Mouse (Mus musculus) 416B (cell line): Measurements from ENCODE around the gene Dcakd.
A peak's percentile ranks its signal among the peaks of the same experiment; 100 is the strongest.

ENCODE experiments used
- DNase-seq: peaks from one replicate; pipeline ENCODE4 v3.0.0; 2011; ENCODE audit warnings: low read depth

Dcakd gene

DNA sequence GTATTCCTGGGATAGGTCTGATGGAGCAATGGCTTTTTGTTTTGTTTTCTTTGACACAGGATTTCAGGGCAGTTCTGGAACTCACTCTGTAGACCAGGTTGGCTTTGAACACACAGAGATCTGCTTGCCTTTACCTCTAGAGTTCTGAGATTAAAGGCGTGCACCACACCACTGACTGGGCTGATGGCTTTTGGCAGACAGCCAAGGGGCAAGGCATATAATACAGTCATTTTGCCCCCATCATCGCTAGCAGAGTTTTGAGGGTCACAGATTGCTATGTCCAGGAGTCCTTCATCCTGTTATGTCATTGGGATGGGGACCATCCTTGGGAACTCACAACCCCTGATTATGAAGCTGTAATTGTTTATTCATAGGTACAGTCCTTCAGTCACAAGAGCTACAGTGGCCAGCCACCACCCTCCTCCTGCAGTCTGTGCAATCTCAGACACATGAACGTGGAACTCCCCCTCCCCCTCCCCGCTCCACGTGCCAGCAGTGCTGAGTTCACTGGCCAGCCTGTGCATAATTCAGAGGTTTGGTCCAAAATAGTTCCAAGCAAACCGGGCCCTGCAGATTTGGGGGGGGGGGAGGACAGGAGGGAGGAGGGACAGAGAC is 50.0 kb downstream of the Dcakd start:
- peak; percentile 9 for DNase-seq

DNA sequence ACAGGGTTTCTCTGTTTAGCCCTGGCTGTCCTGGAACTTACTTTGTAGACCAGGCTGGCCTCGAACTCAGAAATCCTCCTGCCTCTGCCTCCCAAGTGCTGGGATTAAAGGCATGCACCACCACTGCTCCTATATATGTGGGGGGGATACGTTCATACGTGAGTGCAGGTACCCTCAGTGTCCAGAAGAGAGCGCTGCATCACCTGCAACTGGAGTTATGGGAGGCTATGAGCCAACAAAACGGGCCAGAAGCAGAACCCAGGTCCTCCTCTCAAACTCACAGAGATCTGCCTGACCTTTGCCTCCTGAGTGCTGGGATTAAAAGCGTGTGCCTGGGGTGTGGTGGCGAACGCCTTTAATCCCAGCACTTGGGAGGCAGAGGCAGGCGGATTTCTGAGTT is 52.2 kb downstream of the Dcakd start:
- DNase-seq = peak; percentile 46

DNA sequence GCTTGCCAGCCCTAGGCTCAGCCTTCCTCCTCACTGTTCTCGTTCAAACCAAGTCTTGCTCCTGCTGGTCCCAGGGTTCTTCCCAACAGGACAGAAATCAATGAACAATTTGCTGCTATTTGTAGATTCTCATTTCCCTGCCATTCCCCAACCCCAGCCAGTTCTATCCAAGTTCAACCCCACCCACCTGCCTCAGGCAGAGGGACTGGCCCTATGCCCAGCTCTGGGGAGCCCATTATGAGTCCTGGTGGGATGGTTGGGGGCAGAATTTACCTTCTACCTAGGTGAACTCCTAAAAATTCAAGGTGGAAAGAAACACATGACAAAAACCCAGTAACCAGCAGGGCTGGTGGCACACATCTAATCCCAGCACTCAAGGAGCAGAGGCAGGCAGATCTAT is 55.8 kb downstream of the Dcakd start:
- DNase-seq = no peak

DNA sequence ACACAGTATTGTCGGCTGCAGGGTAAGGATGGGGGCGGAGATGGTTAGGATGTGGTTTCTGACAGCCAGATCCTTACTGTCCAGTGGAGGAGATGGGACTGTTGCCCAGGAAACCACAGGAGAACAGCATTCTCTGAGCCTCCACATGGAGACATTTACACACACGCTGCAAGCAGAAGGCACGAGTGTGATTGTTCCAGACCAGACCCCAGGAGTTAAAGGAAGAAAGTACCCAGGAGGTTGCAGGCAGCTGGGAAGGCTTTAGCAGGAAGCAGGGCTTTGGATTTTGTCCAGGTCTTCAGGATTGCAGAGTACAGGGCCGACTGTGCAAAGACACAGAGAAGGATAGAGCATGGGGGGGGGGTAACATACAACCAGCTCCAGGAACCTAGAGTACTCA is 56.5 kb downstream of the Dcakd start:
- DNase-seq = peak; percentile 9

DNA sequence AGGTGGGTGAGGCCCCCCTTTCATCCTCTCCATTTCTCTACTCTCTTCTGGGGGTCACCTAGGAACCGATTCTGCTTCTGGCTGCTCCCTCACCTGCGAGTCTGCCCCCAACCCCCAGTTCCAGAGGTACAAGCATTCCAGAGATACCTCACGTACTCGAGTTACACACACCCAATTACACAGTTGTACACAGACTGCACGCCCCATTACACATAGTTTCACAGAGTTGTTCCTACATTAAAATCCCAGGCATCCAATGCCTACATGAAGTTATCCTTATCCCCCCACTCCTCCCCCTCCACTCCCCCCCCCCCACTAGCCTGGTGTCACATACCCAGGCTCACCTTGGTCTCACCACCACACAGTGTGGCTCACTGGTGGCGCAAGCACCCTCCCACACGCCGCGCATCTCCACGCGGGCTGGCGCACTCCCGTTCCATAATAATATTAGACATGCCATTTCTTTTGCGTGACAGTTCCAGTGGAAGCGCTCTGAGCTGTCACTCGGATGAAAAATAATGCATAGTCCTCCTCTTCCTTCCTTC is 63.5 kb downstream of the Dcakd start:
- no peak for DNase-seq

DNA sequence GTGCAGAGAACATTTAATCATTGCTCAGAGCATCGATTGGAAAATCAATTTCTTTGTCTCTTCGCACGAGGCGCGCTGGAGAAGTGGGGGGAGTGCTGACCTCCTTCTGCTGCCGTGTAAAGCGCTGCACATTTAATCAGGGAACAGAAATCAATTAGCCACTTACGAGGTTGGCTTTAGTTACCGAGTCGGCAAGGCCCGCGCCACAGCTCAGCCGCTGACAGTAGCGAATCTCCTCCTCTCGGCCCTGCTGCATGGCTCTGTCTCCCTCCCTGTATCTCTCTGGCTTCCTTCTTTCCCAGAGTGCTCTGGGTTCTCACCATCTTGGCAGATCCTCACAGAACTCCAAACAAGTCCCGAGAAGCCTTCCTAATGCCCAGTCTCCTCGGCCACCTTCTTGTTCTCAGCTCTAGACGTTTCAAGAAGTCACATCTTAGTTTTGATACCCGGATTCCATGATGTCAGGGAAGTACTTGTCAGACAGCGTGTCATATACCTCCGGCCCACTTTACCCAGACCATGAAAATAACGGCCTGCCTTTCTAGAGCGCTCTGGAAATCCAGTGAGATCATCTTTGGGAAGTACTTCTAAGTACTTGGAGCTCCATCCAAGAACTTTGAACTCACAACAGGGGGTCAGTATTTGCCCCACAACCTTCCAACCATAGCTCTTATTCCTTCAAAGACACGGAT is 64.1 kb downstream of the Dcakd start:
- no peak for DNase-seq

DNA sequence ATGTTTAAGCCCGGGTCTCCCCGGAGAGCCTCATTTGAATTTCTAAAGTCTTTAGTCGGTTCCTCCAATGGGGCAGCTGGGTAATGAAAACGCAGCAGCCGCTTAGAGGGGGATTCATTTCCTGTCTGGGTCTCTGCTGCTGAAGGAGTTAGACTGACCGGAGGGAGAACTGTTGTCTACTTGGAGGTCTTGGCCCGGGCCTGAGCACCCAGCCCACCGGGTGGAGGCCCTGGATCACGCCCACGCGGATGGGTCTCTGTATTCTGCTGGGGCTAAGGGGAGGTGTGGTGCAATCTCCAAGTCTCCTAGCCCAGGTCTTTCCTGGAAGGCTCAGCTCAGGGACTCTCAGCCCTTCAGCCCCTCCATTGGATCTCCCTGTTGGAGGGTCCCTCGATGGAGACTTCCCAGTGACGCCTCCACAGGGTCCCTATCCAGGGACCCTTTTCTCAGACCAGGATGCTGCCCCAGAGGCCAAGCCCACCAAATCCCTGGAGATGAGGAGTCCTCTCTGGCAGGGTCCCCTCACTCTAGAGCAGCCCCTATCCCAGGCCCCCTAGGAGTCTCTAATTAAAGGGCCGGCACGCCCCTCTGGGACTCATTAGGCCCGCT is 64.8 kb downstream of the Dcakd start:
- no peak for DNase-seq

DNA sequence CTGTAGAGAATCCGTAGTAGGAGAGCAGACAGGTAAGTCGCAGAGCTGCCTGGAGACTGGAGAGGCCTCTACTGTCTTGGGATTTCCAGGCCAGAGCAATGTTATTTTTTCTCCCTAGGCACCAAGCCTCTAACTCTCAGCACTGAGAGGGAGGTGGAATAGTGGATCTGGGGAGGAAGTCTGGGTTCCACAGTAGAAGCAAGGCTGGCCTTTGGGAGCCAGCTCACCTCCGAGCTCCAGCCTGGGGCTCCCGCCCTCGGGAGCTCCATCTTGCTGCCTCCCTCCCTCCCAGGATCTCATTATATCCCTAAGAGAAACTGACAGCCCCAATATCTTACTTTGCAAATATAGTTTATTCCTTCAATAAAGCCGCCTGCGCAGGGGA is 65.3 kb downstream of the Dcakd start:
- no peak for DNase-seq

DNA sequence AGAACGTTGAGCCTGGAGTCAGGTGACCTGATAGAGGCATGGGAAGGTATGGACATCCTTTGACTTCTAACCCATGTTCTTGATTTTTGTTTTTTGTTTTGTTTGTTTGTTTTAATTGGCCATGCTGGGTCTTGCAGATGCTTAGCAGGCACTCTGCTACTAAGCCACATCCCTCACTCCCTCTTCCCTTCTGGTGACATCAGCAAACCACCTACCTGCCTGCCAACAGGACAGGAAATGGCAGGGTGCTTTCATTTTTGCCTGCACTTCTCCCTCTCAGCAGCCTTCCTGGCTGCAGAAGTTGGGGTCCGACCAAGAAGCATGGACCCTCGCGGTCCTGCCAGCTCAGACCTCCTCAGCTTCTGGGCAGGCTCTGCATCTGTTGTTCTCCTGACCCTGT is 67.1 kb downstream of the Dcakd start:
- no peak for DNase-seq

DNA sequence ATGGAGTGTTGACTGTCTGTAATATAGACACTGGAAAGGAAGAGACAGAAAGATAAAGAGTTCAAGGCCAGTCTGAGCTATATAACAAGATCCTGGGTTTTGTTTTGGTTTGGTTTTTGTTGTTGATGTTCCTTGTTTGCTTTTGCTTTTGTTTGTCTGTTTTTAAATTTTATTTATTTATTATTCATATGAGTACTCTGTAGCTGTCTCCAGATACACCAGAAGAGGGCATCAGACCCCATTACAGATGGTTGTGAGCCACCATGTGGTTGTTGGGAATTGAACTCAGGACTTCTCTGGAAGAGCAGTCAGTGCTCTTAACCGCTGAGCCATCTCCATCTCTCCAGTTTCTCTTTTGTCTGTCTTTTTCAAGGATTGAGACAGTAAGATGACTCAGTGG is 69.3 kb downstream of the Dcakd start:
- peak; percentile 8 for DNase-seq

DNA sequence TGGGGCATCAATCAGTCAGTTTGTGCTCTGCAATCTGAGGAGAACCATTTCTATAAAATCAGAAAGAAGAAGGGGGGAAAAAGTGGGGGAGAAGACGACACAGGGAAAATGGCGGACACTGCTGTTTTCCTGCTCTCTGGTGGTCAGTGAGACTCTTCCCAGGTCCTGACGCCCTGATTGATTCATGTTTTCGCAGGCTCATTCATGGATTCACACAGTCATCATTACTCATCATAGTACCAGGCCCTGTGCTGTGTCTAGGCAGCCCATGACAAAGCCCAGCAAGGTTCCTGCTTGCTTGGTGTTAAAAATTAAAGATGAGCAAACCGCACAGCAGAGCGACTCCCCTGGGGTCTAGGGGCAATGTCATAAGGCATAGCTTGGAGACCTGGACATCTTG is 69.7 kb downstream of the Dcakd start:
- DNase-seq = no peak

DNA sequence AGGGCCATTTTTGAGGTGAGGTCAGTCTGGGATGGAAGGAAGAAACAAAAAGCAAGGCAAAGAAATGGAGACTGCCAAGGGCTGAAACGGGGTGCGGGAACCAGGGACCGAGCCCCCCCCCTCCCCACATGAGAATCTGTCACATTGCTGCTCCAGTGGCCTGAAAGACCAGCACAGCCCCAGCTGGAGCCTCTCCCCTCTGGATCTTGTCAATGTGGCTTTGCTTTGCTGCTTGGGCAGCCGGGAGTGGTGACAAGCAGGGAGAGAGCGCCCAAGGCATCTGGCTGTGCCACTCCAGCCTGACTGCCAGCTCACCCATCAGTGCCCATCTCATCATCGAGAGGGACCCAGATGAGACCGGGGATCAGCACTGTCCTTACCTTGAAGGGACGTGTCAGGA is 70.4 kb downstream of the Dcakd start:
- no peak for DNase-seq

DNA sequence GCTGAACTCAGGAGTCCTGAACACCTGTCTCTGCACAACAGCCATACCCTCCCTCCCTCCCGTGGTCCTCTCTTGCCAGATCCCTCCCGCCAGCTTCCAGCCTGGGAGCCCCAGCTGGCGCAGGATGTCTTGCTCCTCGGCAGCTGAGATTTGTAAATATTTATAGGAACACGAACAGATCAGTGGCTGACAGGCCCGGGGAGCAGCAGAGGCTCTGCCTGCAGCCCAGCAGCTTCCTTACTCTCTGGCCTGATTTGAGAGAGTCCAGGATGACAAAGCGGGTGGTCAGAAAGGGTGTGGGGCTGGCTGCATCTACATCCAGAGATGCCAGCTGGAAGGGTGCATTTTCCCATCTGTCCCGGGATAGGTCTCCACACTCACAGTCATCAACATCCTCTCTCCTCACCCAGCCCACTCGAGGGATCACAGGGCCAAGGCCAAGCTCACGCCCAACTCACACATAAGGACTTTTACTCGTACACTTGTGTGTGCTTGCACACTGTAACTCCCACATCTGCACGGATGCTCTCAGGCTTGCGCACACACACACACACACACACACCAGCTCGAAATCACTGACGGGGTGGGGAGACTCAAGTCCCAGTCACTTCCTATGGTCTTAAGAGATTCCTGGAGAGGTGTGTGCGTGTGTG is 71.0 kb downstream of the Dcakd start:
- no peak for DNase-seq

DNA sequence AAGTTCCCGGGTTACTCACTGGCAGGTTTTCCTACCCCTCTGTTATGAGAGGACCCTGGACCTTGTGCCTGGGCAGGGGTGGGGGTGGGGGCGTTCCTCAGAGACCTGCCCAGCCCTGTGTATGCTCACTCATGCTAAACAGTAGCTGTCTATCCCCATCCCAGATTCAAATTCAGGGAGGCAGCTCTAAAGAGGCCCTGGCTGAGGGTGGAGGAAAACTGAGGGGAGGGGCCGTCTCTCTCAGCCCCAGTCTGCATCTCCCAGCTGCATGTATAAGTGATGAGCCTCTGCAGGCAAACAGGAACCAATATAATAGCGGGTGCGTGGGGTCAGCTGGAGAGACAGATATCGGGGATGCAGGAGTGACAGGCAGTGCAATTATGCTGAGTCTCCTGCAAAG is 75.2 kb downstream of the Dcakd start:
- DNase-seq = no peak

DNA sequence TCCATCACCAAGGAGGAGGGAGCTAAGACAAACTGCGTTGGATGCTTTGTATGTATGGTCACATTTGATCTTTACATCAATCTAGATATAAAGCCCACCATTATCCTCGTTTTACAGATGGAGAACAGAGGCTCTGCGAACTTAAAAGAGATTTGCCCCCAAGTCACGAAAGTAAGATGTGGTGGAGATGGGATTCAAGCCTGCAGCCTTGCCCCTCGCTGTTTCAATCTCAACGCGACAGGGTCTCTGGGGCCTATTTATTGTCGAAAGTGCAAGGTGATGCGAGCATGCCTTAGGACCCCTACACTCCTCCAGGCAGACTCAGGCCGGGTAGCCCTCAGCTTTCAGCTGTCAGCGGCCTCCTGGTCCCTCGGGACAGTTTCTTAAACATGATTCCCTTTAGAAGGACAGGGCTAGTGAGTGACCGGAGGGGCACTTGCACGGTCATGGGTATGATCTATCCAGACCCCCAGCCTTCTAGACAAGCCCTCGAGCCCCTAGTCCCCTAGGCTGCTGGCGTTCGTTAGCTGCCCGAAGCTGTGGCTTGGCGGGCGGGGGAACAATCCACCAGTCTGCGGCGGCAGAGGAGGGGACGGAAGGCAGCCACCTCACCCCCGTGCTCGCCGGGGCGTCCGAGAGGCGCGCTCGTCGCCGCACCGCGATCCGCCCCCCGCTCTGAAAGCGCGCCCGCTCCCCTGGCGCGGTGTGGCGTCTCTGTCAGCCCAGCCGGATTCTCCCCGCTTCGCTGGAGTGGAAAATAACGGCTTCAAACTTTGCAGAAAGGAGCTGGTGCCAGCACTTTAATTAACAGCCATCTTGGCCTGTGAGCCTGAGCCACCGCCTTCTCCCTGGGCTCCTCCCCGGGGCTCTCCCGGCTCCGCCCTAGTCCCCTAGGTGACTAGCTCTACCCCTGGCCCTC is 79.8 kb downstream of the Dcakd start:
- no peak for DNase-seq

DNA sequence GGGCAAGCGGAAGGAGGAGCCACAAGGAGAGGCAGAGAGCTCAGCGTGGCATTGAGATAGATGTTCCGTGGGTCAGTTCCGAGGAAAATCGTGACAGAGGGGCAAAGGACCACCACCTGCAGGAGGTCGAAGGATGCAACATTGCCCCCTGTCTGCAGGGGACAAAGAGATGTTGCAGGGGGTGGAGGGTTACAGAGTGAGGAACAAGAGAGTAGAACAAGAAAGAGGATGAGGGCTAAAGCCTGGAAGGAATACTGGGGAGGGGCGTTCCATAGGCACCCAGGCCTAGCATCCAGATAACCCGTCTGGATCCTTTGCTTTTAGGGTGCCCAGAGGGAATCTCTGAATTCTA is 81.2 kb downstream of the Dcakd start:
- DNase-seq = no peak

DNA sequence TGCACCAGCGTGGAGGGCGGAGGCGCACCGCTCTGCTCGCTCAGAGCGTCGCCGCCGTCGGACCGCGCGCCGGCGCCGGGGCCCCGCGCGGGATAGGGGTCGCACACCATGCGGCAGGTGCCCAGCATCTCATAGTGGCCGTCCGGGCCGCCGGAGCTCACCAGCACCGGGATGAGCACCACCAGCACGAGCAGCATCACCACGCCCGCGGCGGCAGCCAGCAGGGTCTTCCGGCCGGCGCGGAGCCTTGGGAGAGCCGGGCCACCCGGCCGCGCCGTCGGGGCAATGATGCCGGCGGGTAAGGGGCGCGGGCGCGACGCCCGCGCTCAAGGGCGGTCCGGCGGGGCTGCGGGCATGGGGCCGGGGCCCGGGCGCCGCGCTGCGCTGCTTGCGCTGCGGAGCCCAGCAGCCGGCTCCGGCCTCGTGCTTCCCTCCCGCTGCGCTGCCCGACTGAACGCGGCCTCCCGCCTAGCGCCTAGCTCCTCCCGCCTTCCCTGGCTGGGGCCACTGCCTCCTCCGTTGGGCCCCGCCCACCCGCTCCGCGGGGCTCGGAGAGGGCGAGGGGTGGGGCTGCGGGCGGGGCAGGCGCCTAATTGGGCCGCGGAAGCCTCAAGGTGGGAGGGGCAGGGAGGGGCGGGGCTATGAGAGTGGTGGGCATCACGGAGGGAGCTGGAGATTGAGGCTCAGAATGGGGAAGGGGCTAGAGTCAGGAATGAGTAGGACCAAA is 81.7 kb downstream of the Dcakd start, which contains the start of gene C1ql1:
C1ql1 (minus strand) TSS at position 424 of the 727 bp plus-strand sequence.
- no peak for DNase-seq

DNA sequence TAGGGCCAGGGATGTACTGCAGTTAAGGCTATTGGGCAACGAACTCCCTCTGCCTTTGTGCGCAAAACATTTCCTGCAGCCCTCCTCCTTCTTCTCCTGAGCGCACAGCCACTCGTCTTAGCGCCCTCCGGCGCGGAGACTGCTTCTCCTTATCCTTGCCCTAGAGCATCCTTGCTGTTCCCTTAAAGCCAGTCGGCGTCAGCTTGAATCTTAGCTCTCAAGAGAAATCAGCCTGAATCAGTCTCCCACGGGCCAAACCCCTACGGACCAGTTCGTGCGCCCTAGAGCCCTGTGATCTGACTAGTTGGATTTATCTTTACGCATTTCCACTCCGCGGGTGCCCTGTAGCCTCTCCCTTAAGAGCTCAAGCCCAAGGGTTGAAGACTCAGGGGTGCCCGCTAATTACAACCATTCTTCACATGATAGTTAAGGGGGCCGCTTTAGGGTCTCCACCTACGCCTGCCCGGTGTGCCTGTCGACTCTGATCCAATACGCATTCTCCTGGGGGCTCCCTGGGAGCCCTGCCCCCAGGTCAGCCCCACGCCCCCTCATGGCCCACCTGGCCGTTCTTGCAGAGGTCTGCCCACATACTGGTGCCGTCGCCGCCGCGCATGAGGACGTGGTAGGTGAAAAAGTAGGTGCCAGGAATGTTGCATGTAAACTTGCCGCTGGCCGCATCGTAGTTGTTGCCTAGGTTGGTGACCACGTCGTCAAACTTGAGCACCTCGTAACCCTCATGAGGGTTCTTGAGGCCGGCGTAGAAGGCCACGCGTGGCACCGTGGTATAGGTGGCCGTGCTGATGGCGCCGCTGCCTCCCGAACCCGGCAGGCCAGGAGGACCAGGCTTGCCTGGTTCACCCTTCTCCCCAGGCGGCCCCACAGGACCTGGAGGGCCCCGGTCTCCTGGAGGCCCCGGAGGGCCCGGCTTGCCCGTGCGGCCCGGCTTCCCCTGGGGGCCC is 82.5 kb downstream of the Dcakd start:
- DNase-seq = no peak
